Mouse (Mus musculus): ENCODE data around the gene Fcgr1.

GRCm38 (mm10) chr3:96292641-96293040 is 1.1 kb downstream of the Fcgr1 start:
- TF ChIP-seq CTCF (IDR thresholded peaks at IDR 0.05; ENCODE audit: insufficient read depth, low read depth, low read length) (no peak), POLR2A (IDR thresholded peaks at IDR 0.05; ENCODE audit: insufficient read depth, low read depth, low read length) (no peak)

Measured in olfactory bulb, adult 2 months (tissue).